Mouse (Mus musculus): Measurements from ENCODE around the gene Myh10. TPM values are rescaled to one million over a fixed set of nuclear protein-coding genes. Genes with fewer than 3 reads are reported as not detected.

The Myh10 gene
- polyA plus RNA-seq, 1 experiment from 2014 or later, result 20.5 TPM

DNA sequence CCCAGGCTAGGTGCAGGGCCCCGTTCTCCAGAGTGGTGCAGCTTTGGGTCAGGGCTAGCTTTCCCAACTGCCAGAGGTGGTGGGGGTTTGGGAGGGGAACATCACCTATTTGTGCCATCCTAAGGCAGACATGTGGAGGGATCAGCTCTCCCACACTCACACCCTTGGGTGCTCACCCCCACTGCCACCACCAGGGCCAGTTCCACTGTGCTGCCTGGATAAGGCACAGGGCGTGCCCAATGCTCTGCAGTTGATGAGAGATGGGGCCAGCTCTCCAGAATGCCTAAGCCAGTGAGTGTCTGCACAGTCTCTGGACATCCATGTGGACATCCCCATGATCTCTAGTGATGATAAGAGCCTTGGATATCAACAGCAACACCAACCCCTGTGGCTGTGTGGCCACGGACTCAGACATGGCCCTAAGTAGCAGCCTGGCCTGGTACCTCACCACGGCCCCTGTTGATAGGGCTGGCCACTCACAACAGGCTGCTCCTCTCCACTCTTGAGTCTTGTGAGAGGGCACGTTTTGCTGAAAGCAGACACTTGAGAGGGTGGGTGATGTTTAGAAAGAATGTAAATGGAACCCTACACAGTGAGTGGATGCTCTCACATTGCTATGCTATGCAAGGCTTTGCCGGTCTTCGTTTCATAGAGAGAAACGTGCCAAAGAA is 9.1 kb upstream of the Myh10 start:
- Histone ChIP-seq H3K4me3 (ENCODE audit: low read depth, low read length) (no peak overlapping the region), H3K27ac (replicated peaks) (no peak overlapping the region), H3K27me3 (ENCODE audit: control insufficient read depth, insufficient read depth, low read length) (no peaks in the 10 kb centered on the region), H3K36me3 (ENCODE audit: control insufficient read depth, insufficient read depth, low read length) (no peaks in the 10 kb centered on the region), H3K4me2 (replicated peaks; ENCODE audit: low read depth) (no peak overlapping the region), H3K9me3 (ENCODE audit: control insufficient read depth, low read length) (no peaks in the 10 kb centered on the region), H3K9ac (ENCODE audit: low read length) (no peak overlapping the region), H3K4me1 (replicated peaks; ENCODE audit: control insufficient read depth, insufficient read depth) (no peaks in the 10 kb centered on the region)
- DNase-seq (ENCODE audit: low spot score), result no peak
- no peak for ATAC-seq (ENCODE audit: low FRiP score, low TSS enrichment)
- TF ChIP-seq EP300 (optimal IDR thresholded peaks at IDR 0.05) (no peak), CTCF (IDR thresholded peaks at IDR 0.05; ENCODE audit: low read depth) (no peak)
- 80% methylated on average over 8 of the region's 8 CpGs for WGBS

DNA sequence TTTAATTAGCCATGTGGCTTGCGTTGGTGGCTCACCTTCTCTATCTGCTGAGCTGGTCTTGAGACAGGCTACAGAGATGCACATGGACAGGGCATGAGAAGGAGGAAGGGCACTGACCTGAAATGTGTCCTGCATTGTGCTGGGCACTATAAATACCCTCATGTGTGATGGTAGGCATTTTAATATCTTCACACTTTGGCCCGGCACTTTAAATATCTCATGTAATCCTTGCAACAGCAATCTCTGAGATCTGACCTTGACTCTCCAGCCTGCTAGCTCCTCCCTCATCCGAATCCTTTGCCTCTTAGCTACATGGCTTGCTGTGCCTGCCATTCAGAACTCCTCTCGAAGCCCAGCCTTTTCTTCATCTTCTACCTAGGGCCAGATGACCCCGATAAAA is 5.4 kb upstream of the Myh10 start:
- no peak overlapping the region for H3K4me3 ChIP-seq (ENCODE audit: low read depth, low read length)
- H3K9ac ChIP-seq (ENCODE audit: low read length), result no peak overlapping the region
- no peak overlapping the region for H3K4me2 ChIP-seq (replicated peaks; ENCODE audit: low read depth)
- no peak for TF ChIP-seq EP300 (optimal IDR thresholded peaks at IDR 0.05)
- no peak for TF ChIP-seq CTCF (IDR thresholded peaks at IDR 0.05; ENCODE audit: low read depth)
- DNase-seq (ENCODE audit: low spot score) (no peak), ATAC-seq (ENCODE audit: low FRiP score, low TSS enrichment) (no peak)
- H3K27ac ChIP-seq (replicated peaks), result no peak overlapping the region
- H3K36me3 ChIP-seq (ENCODE audit: control insufficient read depth, insufficient read depth, low read length), result no peaks in the 10 kb centered on the region
- H3K4me1 ChIP-seq (replicated peaks; ENCODE audit: control insufficient read depth, insufficient read depth), result no peaks in the 10 kb centered on the region
- no peaks in the 10 kb centered on the region for H3K27me3 ChIP-seq (ENCODE audit: control insufficient read depth, insufficient read depth, low read length)
- H3K9me3 ChIP-seq (ENCODE audit: control insufficient read depth, low read length), result no peaks in the 10 kb centered on the region
- 88% methylated on average over 5 of the region's 5 CpGs for WGBS

DNA sequence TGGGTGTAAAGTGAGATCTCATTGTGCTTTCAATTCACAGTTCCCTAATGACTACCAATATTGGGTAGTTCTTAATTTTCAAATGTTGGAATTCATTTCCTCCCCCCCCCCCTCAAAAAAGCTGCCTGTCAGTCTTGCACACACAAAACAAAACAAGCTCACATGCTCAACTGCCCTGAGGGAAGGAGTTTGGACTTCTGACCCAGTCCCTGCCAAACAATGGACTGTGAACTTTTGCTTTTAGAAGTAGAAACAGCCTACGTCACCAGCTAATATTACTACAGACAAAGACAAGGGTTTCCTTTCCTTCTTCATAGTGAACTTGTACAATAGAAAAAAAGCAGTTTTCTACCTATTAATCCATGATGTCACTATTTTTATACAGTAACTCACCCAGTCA is 2.1 kb upstream of the Myh10 start:
- no peak for DNase-seq (ENCODE audit: low spot score)
- H3K4me2 ChIP-seq (replicated peaks; ENCODE audit: low read depth), result no peak overlapping the region
- no peaks in the 10 kb centered on the region for H3K9me3 ChIP-seq (ENCODE audit: control insufficient read depth, low read length)
- H3K4me1 ChIP-seq (replicated peaks; ENCODE audit: control insufficient read depth, insufficient read depth), result no peaks in the 10 kb centered on the region
- no peak overlapping the region for H3K9ac ChIP-seq (ENCODE audit: low read length)
- H3K4me3 ChIP-seq (ENCODE audit: low read depth, low read length), result no peak overlapping the region
- WGBS, result 68% methylated on average over 1 of the region's 1 CpGs
- H3K27me3 ChIP-seq (ENCODE audit: control insufficient read depth, insufficient read depth, low read length), result no peaks in the 10 kb centered on the region
- no peak for ATAC-seq (ENCODE audit: low FRiP score, low TSS enrichment)
- TF ChIP-seq EP300 (optimal IDR thresholded peaks at IDR 0.05) (no peak), CTCF (IDR thresholded peaks at IDR 0.05; ENCODE audit: low read depth) (no peak)
- no peaks in the 10 kb centered on the region for H3K36me3 ChIP-seq (ENCODE audit: control insufficient read depth, insufficient read depth, low read length)
- no peak overlapping the region for H3K27ac ChIP-seq (replicated peaks)

DNA sequence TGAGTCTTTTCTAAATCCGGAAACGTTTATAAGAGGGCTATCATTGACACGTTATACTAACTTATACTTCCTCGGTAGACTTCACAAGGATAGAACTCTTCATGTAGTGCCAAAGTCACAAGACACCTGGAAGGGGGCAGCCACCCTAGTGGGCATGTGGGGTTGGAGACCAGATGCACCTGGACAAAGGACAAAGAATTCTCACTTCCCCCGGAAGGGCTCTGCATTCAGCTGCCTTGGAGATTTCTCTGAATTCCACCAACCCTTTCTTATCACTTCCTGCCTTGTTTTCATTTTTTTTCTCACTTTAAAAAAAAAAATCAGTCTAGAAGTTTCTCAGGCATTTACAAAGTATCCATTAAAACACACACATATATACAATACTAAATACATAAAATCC is 894 bp upstream of the Myh10 start:
- Histone ChIP-seq H3K9me3 (ENCODE audit: control insufficient read depth, low read length) (no peaks in the 10 kb centered on the region), H3K9ac (ENCODE audit: low read length) (no peak overlapping the region), H3K4me3 (ENCODE audit: low read depth, low read length) (no peak overlapping the region), H3K36me3 (ENCODE audit: control insufficient read depth, insufficient read depth, low read length) (no peaks in the 10 kb centered on the region), H3K4me1 (replicated peaks; ENCODE audit: control insufficient read depth, insufficient read depth) (no peaks in the 10 kb centered on the region), H3K27ac (replicated peaks) (no peak overlapping the region), H3K4me2 (replicated peaks; ENCODE audit: low read depth) (no peak overlapping the region), H3K27me3 (ENCODE audit: control insufficient read depth, insufficient read depth, low read length) (no peaks in the 10 kb centered on the region)
- DNase-seq (ENCODE audit: low spot score), result no peak
- WGBS, result 46% methylated on average over 5 of the region's 5 CpGs
- no peak for ATAC-seq (ENCODE audit: low FRiP score, low TSS enrichment)
- TF ChIP-seq EP300 (optimal IDR thresholded peaks at IDR 0.05) (no peak), CTCF (IDR thresholded peaks at IDR 0.05; ENCODE audit: low read depth) (no peak)

DNA sequence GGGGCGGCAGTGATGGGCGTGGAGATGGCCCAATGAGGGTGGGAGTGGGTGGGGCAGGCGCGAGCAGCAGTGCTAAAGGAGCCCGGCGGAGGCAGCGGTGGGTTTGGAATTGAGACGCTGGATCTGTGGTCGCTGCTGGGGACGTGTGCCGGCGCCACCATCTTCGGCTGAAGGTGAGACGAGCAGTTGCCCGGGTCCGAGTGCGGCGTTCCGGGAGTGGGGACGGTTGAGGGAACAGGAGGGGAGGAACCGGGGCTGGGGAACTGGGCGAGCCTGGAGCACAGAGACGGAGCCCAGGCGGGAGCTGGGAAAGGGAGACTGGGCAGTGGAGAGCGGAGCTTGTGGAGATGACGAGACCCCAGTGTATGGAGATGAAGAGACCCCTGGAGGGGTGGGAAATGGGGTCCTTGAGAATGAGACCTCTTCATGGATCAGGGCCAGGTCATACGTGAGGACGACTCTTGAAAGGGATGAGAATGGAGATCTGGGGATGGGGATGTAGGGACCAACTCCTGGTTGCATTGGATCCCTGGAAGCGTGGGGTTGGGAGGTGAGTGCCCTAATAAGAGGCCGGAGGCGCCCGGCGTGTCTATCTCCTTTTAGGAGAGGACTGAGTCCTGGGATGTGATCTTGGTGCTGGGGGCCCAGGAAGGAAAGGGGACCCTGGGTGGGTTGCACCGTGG is 792 bp downstream of the Myh10 start:
- DNase-seq (ENCODE audit: low spot score), result no peak
- Histone ChIP-seq H3K4me2 (replicated peaks; ENCODE audit: low read depth) (peak overlapping the region; percentile 69), H3K4me3 (ENCODE audit: low read depth, low read length) (peak overlapping the region; percentile 70), H3K27ac (replicated peaks) (peak overlapping the region; percentile 93), H3K36me3 (ENCODE audit: control insufficient read depth, insufficient read depth, low read length) (no peaks in the 10 kb centered on the region), H3K9me3 (ENCODE audit: control insufficient read depth, low read length) (no peaks in the 10 kb centered on the region), H3K4me1 (replicated peaks; ENCODE audit: control insufficient read depth, insufficient read depth) (no peaks in the 10 kb centered on the region), H3K27me3 (ENCODE audit: control insufficient read depth, insufficient read depth, low read length) (no peaks in the 10 kb centered on the region), H3K9ac (ENCODE audit: low read length) (peak overlapping the region; percentile 80)
- no peak for TF ChIP-seq EP300 (optimal IDR thresholded peaks at IDR 0.05)
- peak; percentile 45 for TF ChIP-seq CTCF (IDR thresholded peaks at IDR 0.05; ENCODE audit: low read depth)
- under 1% methylated on average over 32 of the region's 34 CpGs for WGBS
- ATAC-seq (ENCODE audit: low FRiP score, low TSS enrichment), result peak; percentile 40; the same call in 1 of the 2 replicates

All from stomach, postnatal 0 days (tissue).